Mouse (Mus musculus) G1E (cell line): ENCODE data around the gene Tmem38b. TPM values are rescaled to one million over a fixed set of nuclear protein-coding genes. Genes with fewer than 3 reads are reported as not detected.

Source experiments
- ATAC-seq: 2 replicates; pipeline ENCODE4 v1.8.0; 2016; ENCODE audit warnings: mild to moderate bottlenecking; ENCODE audit not compliant: insufficient number of reproducible peaks, poor library complexity, low FRiP score, severe bottlenecking; ENCODE audit errors: extremely low read depth
- DNase-seq: peaks from one replicate; pipeline ENCODE4 v3.0.0; 2012; ENCODE audit warnings: low spot score
- H3K27me3 ChIP-seq: 2 replicates; pipeline ENCODE4 v1.6.1; 2012; ENCODE audit warnings: mild to moderate bottlenecking, low read length, inconsistent platforms; ENCODE audit not compliant: insufficient read depth
- H3K36me3 ChIP-seq: replicated peaks from 2 replicates; pipeline ENCODE3; 2012; ENCODE audit warnings: mild to moderate bottlenecking, inconsistent platforms
- H3K4me1 ChIP-seq: 2 replicates; pipeline ENCODE4 v1.6.1; 2012; ENCODE audit warnings: low read depth, low read length, inconsistent platforms, mixed read lengths; ENCODE audit not compliant: insufficient read depth
- H3K4me3 ChIP-seq: 2 replicates; pipeline ENCODE4 v1.5.1; 2012; ENCODE audit warnings: low read depth, mild to moderate bottlenecking, inconsistent platforms, low read length, moderate library complexity, mixed read lengths
- H3K9me3 ChIP-seq: replicated peaks from 2 replicates; pipeline ENCODE4 v1.6.1; 2012; ENCODE audit warnings: inconsistent platforms
- CTCF ChIP-seq: IDR thresholded peaks from 2 replicates; pipeline ENCODE4 v1.5.1; 2012; ENCODE audit warnings: low read depth, low read length, inconsistent platforms, mixed read lengths
- GATA1 ChIP-seq: IDR thresholded peaks from 2 replicates; pipeline ENCODE4 v1.6.1; 2012; ENCODE audit warnings: borderline replicate concordance, low read length, inconsistent platforms, mixed read lengths
- GATA2 ChIP-seq: IDR thresholded peaks from 2 replicates; pipeline ENCODE4 v1.6.1; 2012; ENCODE audit warnings: low read depth, low read length, inconsistent platforms, borderline replicate concordance
- POLR2AphosphoS5 ChIP-seq: IDR thresholded peaks from 2 replicates; pipeline ENCODE4 v1.6.1; 2012; ENCODE audit warnings: low read depth, low read length, inconsistent platforms; ENCODE audit not compliant: insufficient replicate concordance
- TAL1 ChIP-seq: conservative IDR thresholded peaks from 2 replicates; pipeline ENCODE4 v1.6.1; 2012; ENCODE audit warnings: low read depth, low read length, inconsistent platforms, mixed read lengths
- polyA plus RNA-seq: library from polyadenylated mRNA; stranded (reverse); fragments of >175 nt; gene quantifications from 2 replicates; pipeline ENCODE4 v1.2.3, GENCODE M21; 2012
- total RNA-seq, 2 experiments: library from RNA; stranded (forward) in 1 of 2; stranded (reverse) in 1 of 2; fragments of 200-1000 nt in 1 of 2; fragments of >200 nt in 1 of 2; fragmentation: Nextera tagmentation in 1 of 2; gene quantifications; 2 replicates each; pipeline ENCODE4 v1.2.3; 2014 to 2017

Gene Tmem38b
- total and polyA plus RNA-seq, 3 experiments: 5.6 to 21.3 (median 15.8) TPM

- DNase-seq: no peak
Observed at GRCm38 (mm10) chr4:53830579-53830978, 4.7 kb downstream of the Tmem38b start.

GRCm38 (mm10) chr4:53832321-53832720 lies 6.5 kb downstream of the Tmem38b start:
- no peak for TF ChIP-seq TAL1
- no peak for TF ChIP-seq GATA2
- no peak for TF ChIP-seq CTCF
- no peak for TF ChIP-seq POLR2AphosphoS5
- no peak for TF ChIP-seq GATA1
- ATAC-seq (0 out of 2 replicates have a peak, but pooled peaks have one; percentile 34), DNase-seq (no peak)
- no peak overlapping the region for H3K4me3 ChIP-seq
- H3K36me3 ChIP-seq: peaks cover 30% of the 10 kb centered on the region
- H3K27me3 ChIP-seq: no peaks in the 10 kb centered on the region
- peaks cover 18% of the 10 kb centered on the region for H3K4me1 ChIP-seq
- H3K9me3 ChIP-seq: no peaks in the 10 kb centered on the region

More at GRCm38 (mm10) chr4:53830579-53830978, 4.7 kb downstream of the Tmem38b start:
- no peak for TF ChIP-seq POLR2AphosphoS5
- TF ChIP-seq CTCF: no peak
- TF ChIP-seq TAL1: no peak
- TF ChIP-seq GATA2: no peak
- no peak for TF ChIP-seq GATA1
- Histone ChIP-seq H3K36me3 (peaks cover 30% of the 10 kb centered on the region), H3K4me3 (no peak overlapping the region), H3K27me3 (no peaks in the 10 kb centered on the region), H3K9me3 (no peaks in the 10 kb centered on the region), H3K4me1 (peaks cover 21% of the 10 kb centered on the region)
- ATAC-seq: no peak

GRCm38 (mm10) chr4:53836978-53837377 lies 11.1 kb downstream of the Tmem38b start:
- DNase-seq (no peak), ATAC-seq (no peak)
- Histone ChIP-seq H3K4me3 (no peak overlapping the region), H3K9me3 (no peaks in the 10 kb centered on the region), H3K36me3 (peaks cover 32% of the 10 kb centered on the region), H3K27me3 (no peaks in the 10 kb centered on the region), H3K4me1 (peaks cover 7% of the 10 kb centered on the region)
- TF ChIP-seq TAL1: no peak
- no peak for TF ChIP-seq GATA2
- TF ChIP-seq CTCF: no peak
- TF ChIP-seq POLR2AphosphoS5: no peak
- TF ChIP-seq GATA1: no peak

DNA sequence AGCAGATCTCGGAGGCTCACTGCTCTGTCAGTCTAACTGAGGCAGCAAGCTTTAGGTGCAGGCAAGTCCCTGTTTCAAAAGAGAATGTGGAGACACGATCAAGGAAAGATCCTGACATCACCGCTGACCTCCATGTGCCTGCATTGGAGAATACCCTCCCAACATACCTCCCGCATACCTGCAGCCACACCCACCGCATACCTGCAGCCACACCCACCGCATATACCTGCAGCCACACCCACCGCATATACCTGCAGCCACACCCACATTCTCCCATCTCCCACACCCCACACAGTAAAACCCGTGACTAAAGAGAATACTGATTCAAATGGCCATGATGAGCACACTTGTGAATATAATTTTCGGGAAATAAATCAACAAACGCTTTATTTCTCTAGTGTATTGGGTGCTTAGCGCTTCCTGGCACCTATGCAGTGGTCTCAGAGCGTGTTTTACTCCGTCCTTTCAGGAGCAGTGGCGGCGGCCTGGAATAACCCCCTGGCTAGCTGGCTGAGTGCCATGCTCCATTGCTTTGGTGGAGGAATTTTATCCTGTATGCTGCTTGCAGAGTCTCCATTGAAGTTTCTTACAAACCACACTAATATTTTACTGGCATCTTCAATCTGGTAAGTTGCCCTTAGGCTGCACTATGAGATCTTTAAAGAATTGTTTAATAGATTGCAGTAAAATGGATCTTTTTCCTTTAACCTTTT lies 14.5 kb downstream of the Tmem38b start:
- no peaks in the 10 kb centered on the region for H3K27me3 ChIP-seq
- peaks cover 13% of the 10 kb centered on the region for H3K4me1 ChIP-seq
- H3K9me3 ChIP-seq: no peaks in the 10 kb centered on the region
- TF ChIP-seq POLR2AphosphoS5 (no peak), TAL1 (no peak), CTCF (no peak), GATA2 (no peak), GATA1 (no peak)
- H3K4me3 ChIP-seq: no peak overlapping the region
- H3K36me3 ChIP-seq: peaks cover 27% of the 10 kb centered on the region
- ATAC-seq (no peak), DNase-seq (no peak)

GRCm38 (mm10) chr4:53843553-53843952 lies 17.7 kb downstream of the Tmem38b start:
- no peak for TF ChIP-seq CTCF
- TF ChIP-seq GATA2: no peak
- no peak for TF ChIP-seq POLR2AphosphoS5
- TF ChIP-seq GATA1: no peak
- TF ChIP-seq TAL1: no peak
- Histone ChIP-seq H3K36me3 (peaks cover 27% of the 10 kb centered on the region), H3K27me3 (no peaks in the 10 kb centered on the region), H3K9me3 (no peaks in the 10 kb centered on the region), H3K4me1 (peaks cover 10% of the 10 kb centered on the region), H3K4me3 (no peak overlapping the region)
- ATAC-seq (no peak), DNase-seq (no peak)

GRCm38 (mm10) chr4:53844835-53845619 lies 19.2 kb downstream of the Tmem38b start:
- peak; percentile 83; the same call in 1 of the 2 replicates for ATAC-seq
- H3K27me3 ChIP-seq: no peaks in the 10 kb centered on the region
- no peak overlapping the region for H3K4me3 ChIP-seq
- H3K9me3 ChIP-seq: no peaks in the 10 kb centered on the region
- peaks cover 10% of the 10 kb centered on the region for H3K4me1 ChIP-seq
- peak; percentile 34 for DNase-seq
- peaks cover 22% of the 10 kb centered on the region for H3K36me3 ChIP-seq
- TF ChIP-seq CTCF (0 out of 2 replicates have a peak, but pooled peaks have one; percentile 8), TAL1 (no peak), GATA2 (no peak)
